Mouse (Mus musculus): ENCODE measurements around the gene Ccl7.

The Ccl7 gene

DNA sequence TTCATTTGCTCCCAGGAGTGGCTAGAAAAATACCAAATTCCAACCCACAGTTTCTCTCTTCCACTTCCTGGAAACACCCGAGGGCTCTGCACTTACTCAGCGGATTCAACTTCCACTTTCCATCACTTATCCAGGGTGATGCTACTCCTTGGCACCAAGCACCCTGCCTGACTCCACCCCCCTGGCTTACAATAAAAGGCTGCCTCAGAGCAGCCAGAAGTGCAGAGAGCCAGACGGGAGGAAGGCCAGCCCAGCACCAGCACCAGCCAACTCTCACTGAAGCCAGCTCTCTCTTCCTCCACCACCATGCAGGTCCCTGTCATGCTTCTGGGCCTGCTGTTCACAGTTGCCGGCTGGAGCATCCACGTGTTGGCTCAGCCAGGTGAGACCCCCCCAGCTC, 10.2 kb upstream of the Ccl7 start, which contains the start of gene Ccl2:
TSS of gene Ccl2 (plus strand) at position 216 of the 400 bp plus-strand sequence.
- DNase-seq (ENCODE audit: low read depth), result no peak

- no peak for DNase-seq (ENCODE audit: low read depth)
Measured at GRCm38 (mm10) chr11:82035857-82036256, 9.7 kb upstream of the Ccl7 start.

GRCm38 (mm10) chr11:82038535-82038934, 7.0 kb upstream of the Ccl7 start, which contains the start of gene Gm17268:
Gene Gm17268 (minus strand): TSS chr11:82038562.
- DNase-seq (ENCODE audit: low read depth), result no peak

- no peak for DNase-seq (ENCODE audit: low read depth)
Measured at GRCm38 (mm10) chr11:82039132-82039660, 6.3 kb upstream of the Ccl7 start.

DNA sequence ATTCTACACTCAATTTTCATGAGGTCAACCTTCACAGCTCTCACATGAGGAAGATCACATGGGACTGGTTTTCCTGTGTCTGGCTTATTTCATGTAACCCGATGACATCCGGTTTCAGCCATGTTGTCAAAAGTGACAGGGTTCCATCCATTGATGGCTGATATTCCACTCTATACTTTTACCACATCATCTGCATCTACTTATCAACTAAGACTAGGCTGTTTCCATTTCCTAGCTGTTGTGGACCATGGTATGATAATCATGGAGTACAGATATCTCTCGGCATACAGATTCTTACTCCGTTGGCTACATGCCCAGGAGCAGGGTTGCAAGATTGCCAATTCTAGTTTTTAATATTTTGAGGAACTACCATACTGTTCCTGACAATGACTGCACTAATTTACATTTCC, 3.8 kb upstream of the Ccl7 start:
- no peak for DNase-seq (ENCODE audit: low read depth)

GRCm38 (mm10) chr11:82047746-82048415, 2.4 kb downstream of the Ccl7 start:
- peak; percentile 3 for DNase-seq (ENCODE audit: low read depth)

DNA sequence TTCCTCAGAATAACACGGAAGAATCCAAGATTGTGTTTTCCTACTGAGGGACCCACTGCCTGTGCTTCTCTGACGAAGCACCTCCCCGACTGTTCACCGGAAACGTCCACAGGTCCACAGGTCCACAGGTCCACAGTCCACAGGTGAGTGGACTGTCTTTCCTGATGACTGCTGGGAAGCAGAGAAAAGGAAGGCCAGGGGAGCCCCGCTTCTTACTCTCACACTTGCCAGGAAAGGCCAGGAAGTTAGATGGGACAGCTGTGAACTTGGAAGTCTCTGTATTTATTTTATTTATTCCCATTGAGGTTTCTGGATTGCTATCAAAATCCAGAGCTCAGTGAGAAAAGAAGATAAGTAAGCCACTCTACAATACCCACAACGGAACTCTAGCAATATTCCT, 8.3 kb downstream of the Ccl7 start:
- no peak for DNase-seq (ENCODE audit: low read depth)

GRCm38 (mm10) chr11:82057646-82058045, 12.1 kb downstream of the Ccl7 start, which contains the start of gene Ccl11:
Gene Ccl11 (plus strand): TSS chr11:82057823.
- DNase-seq (ENCODE audit: low read depth), result no peak

GRCm38 (mm10) chr11:82062226-82062625, 16.7 kb downstream of the Ccl7 start:
- DNase-seq (ENCODE audit: low read depth), result no peak

DNA sequence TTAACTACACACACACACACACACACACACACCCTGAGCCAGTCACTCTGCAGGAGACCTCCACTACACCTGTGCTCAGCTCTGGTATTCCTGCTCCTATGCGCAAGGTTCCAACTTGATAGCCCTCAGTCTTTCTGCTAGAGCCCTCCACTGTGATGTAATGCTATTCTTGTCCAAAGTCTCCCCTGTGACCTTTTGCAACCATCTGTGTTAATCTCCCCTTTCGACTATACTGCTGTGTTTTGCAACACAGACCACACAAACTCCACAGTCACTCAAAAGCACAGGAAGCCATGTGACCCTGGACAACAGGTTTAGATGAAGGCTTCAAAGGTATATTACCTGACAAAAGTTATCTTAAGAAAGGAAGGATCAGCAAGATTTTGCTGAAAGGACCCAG, 17.9 kb downstream of the Ccl7 start:
- no peak for DNase-seq (ENCODE audit: low read depth)

DNA sequence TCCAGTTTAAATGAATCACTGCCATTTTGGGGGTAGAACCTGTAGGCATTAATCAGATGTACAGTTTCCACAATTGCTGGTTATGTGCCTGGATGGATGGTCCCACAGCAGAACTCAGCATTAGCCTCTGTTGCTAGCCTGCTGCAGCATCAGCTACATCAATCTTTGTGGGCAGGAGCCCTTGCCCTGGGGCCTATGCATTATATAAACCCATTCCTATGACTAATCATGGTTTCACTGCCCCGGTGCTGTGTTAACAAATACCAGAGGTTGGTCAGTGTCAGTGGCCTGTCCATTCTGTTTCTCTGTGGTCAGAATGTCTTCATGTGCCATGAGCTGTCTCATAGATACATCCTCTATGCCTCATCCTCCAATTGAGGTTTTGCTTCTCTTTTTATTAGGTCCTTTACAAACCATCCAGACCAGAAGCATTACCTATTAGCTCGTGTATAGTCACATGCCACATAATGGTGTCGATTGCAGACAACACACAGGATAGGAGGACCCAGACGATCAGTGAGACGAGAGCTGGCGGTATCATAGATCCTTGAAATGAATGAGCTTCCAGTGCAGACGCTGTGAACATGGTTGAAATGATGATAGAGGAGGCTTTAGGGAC, 21.6 kb downstream of the Ccl7 start:
- no peak for DNase-seq (ENCODE audit: low read depth)

DNA sequence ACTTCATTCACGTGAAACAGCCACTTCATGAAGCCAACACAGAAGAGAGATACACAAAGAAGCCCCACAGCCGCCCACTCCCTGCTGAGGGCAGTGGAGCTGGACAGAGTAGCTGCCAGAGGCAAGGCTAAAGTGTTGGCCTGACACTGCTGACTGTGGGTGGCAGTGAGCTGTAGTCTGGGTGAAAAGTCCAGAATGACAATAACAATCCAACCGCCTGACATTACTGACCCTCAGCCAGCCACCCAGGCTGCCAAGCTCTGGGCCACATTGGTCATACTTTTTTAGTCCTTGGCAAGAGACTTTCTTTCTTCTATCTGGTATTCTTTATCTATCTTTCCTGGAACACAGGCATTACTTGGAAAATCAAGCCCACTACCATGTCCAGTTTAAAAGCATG, 25.6 kb downstream of the Ccl7 start:
- no peak for DNase-seq (ENCODE audit: low read depth)

DNA sequence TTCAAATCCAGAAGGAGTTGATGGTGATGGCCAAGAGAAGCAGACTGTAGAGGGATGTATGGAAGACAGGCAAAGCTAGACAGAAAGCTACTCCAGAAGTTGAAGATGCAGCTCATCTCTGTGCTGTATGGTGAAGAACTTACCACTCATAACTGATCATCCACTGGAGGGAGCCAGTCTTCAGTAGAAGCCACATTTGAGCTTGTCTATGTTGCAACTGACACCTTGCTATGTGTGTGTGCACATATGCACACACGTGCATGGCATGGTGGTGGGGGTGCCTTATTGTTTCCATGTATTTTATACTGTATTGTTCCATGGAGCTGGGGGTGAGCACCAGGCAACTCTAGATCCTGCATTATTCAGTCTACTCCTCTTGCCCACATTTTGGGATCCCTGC, 26.9 kb downstream of the Ccl7 start:
- DNase-seq (ENCODE audit: low read depth), result no peak

DNA sequence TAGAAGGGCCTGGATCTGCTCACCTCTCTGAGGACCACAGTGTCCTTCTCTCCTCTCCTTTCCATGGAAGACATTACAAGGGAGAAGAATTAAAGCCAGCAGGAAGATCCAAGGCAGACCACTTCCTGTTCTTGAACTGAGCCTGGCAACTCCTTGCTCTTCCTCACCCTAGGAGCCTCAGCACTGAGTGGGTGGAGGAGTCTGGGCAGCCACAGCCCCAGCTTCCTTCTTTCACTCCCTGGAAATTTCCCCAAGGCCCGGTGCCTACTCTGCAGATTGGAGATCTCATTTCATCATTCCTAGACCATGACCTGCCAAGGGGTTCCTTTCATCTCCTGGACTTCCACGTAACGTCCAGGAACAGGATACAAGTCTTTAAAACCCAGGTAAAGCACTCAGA, 27.5 kb downstream of the Ccl7 start:
- no peak for DNase-seq (ENCODE audit: low read depth)

- no peak for DNase-seq (ENCODE audit: low read depth)
Measured at GRCm38 (mm10) chr11:82073686-82074085, 28.2 kb downstream of the Ccl7 start.

DNA sequence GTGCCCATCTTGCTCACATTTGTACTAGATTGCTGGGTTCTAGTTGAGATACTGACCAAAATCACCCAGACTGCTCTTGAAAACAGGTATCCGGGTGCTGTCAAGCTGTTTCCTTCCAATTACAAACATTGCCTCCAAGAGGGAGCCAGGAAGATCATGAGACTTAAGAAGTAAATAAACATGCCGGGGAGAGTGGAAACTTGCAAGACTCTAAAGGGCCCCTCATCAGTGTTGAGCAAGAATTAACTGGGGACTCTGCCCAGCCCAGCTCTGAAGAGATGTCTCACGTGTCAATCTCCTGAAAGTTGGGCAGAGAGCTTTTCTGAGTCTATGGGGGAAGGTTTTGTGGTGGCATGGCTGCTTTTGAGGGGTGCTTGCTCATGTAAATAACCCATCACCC, 31.5 kb downstream of the Ccl7 start:
- no peak for DNase-seq (ENCODE audit: low read depth)

GRCm38 (mm10) chr11:82078136-82078730, 32.7 kb downstream of the Ccl7 start:
- DNase-seq (ENCODE audit: low read depth), result no peak

- no peak for DNase-seq (ENCODE audit: low read depth)
Measured at GRCm38 (mm10) chr11:82080865-82081264, 35.4 kb downstream of the Ccl7 start.

DNA sequence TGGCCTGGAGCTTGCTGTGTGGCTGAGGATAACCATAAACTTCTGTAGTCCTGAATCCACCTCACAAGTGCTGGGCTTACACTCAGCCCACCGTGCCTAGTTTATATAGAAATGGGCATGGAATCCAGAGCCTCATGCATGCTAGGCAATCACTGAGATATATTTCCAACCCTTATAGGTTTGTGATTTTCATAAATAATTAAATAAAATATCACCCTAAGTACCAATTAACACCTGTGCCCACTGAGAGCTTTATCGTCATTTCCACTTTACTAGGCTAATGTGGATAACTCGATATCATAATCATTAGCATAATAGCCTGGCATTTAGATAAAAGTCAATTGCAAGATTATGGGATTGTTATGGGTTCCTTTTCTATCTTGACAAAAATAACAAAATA, 38.8 kb downstream of the Ccl7 start:
- no peak for DNase-seq (ENCODE audit: low read depth)

All from c-Kit-positive CD71-positive TER-119-negative erythroid progenitor cells, embryonic 14.5 days (primary cell).